ENCODE assay signal across 9 mouse cellular contexts in the genomic region with DNA sequence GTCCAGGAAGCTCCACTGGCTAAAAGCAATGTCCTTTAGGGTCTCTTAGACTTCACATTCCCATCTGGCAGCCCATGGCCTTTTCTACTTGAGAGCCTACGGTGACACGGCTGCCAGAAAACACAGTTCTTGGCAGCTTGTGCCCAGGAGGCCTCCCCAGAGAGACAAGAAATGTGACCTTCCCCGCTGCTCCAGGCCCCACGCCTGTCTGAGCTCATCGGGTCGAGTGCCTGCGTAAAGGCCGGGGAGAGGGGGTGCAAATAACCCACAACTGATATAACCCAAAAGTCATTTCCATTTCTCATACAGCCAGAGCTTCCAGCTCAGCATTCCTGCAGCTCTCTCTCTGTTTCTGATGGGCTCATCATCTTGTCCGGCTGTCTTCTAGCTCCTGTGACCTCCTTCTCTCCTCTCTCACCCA. TPM values are rescaled to one million over a fixed set of nuclear protein-coding genes. Genes with fewer than 3 reads are reported as not detected.
DNase-seq lines count a peak whose midpoint lies in the region; ATAC-seq and TF ChIP-seq lines count a peak whose summit lies in the region.
"Had no signal": no experiment of that assay in that cellular context is flagged by ENCODE, and none has a peak within 500 bp of the region (broad histone marks: within the 10 kb centered on the region; RNA-seq: fewer than 3 reads in every experiment).

No protein-coding gene starts in this region.

- H3K9me3 ChIP-seq in heart, embryonic 10.5 days: no peaks in the 10 kb centered on the region
- H3K9me3 ChIP-seq in liver, embryonic 16.5 days (replicated peaks; ENCODE audit: control insufficient read depth, low read length): no peaks in the 10 kb centered on the region

- H3K9ac ChIP-seq in liver, embryonic 16.5 days (ENCODE audit: low read depth, low read length): peak overlapping the region; percentile 46

- no peaks in the 10 kb centered on the region for H3K36me3 ChIP-seq in heart, embryonic 10.5 days
- no peaks in the 10 kb centered on the region for H3K36me3 ChIP-seq in liver, embryonic 16.5 days (ENCODE audit: control insufficient read depth, insufficient read depth)

- peaks cover 10% of the 10 kb centered on the region; the same call in 1 of the 2 replicates for H3K27me3 ChIP-seq in heart, embryonic 10.5 days (ENCODE audit: insufficient read depth, poor library complexity, severe bottlenecking)
- H3K27me3 ChIP-seq in liver, embryonic 16.5 days (ENCODE audit: control insufficient read depth, insufficient read depth, low read depth, low read length): no peaks in the 10 kb centered on the region

- no peak for TF ChIP-seq CTCF in left cerebral cortex, adult 2 months (IDR thresholded peaks at IDR 0.05)

- no peak overlapping the region for H3K4me2 ChIP-seq in liver, embryonic 16.5 days (ENCODE audit: low read depth, low read length)

- intact Hi-C loops in left cerebral cortex, adult 2 months (cut with DNase I): no loop called here

- DNase-seq in left cerebral cortex, adult 2 months (ENCODE audit: extremely low spot score in 1 of 2, low spot score in 2 of 2): no peak
- DNase-seq in left cerebral cortex, adult 18-20 months (ENCODE audit: low spot score in 2 of 2): no peak
- DNase-seq in adrenal gland, postnatal 14 days: peak; percentile 89
- no peak for DNase-seq in heart, embryonic 10.5 days (ENCODE audit: low spot score)
- DNase-seq in T-cell, adult 2 months (ENCODE audit: low spot score): no peak
- DNase-seq in frontal cortex, postnatal 14 days (ENCODE audit: low spot score in 2 of 2): no peak

- peaks cover 37% of the 10 kb centered on the region for H3K4me1 ChIP-seq in heart, embryonic 10.5 days
- H3K4me1 ChIP-seq in liver, embryonic 16.5 days (ENCODE audit: control insufficient read depth, low read depth, low read length): peaks cover 42% of the 10 kb centered on the region

- 59% methylated on average over 9 of the region's 9 CpGs for WGBS in heart, embryonic 10.5 days
- WGBS in liver, embryonic 16.5 days (ENCODE audit: insufficient replicate concordance): 68% methylated on average over 9 of the region's 9 CpGs

- no peak for ATAC-seq in liver, embryonic 16.5 days (ENCODE audit: low read depth)
- no peak for ATAC-seq in inflammation-experienced regulatory T-cells, adult 6 months

- H3K27ac ChIP-seq in left cerebral cortex, adult 2 months: peak overlapping the region; percentile 20
- peak overlapping the region; percentile 31; the same call in 1 of the 2 replicates for H3K27ac ChIP-seq in heart, embryonic 10.5 days
- peak overlapping the region; percentile 95 for H3K27ac ChIP-seq in liver, embryonic 16.5 days (ENCODE audit: low read length)

- no peak overlapping the region for H3K4me3 ChIP-seq in left cerebral cortex, adult 2 months
- H3K4me3 ChIP-seq in heart, embryonic 10.5 days: no peak overlapping the region
- H3K4me3 ChIP-seq in liver, embryonic 16.5 days (ENCODE audit: low read depth, low read length): no peak overlapping the region
- H3K4me3 ChIP-seq: erythroblast, embryonic 14.5 days had no signal

RNA-seq across cellular contexts. Expression of a gene that starts 13.8 kb away (rescaled TPM):
- total RNA-seq in left cerebral cortex, adult 2 months (2021): under 1 TPM; 0.38 to 0.47 TPM
- total RNA-seq in left cerebral cortex, adult 18-20 months (2021): under 1 TPM; 0.60 to 0.70 TPM
- 0.53 and 0.56 TPM in 2 replicates for total RNA-seq in adrenal gland, postnatal 14 days (2021)
- polyA plus RNA-seq in heart, embryonic 10.5 days (2016; fragmentation: Nextera tagmentation; extraction: Ambion mirVana): 0.05 and 0.10 TPM in 2 replicates
- polyA plus RNA-seq in liver, embryonic 16.5 days (2015; fragmentation: Nextera tagmentation; extraction: Ambion mirVana): 0.28 TPM in 1 of 2 replicates, not detected in the other
- polyA plus RNA-seq in inflammation-experienced regulatory T-cells, adult 6 months (2017; shearing (Covaris generic)): not detected
- polyA plus RNA-seq: erythroblast, embryonic 14.5 days had no signal

RNA-seq across cellular contexts. Expression of a gene that starts 20.1 kb away (rescaled TPM):
- 100 to 1,000 TPM; 215 to 245 TPM for total RNA-seq in left cerebral cortex, adult 2 months (2021)
- 100 to 1,000 TPM; 242 to 270 TPM for total RNA-seq in left cerebral cortex, adult 18-20 months (2021)
- 162 and 182 TPM in 2 replicates for total RNA-seq in adrenal gland, postnatal 14 days (2021)
- polyA plus RNA-seq in heart, embryonic 10.5 days (2016; fragmentation: Nextera tagmentation; extraction: Ambion mirVana): 393 and 440 TPM in 2 replicates
- 130 and 141 TPM in 2 replicates for polyA plus RNA-seq in liver, embryonic 16.5 days (2015; fragmentation: Nextera tagmentation; extraction: Ambion mirVana)
- polyA plus RNA-seq in inflammation-experienced regulatory T-cells, adult 6 months (2017; shearing (Covaris generic)): 100 to 1,000 TPM; 123 to 139 (median 128) TPM

RNA-seq across cellular contexts. Expression of a gene that starts 50.5 kb away (rescaled TPM):
- total RNA-seq in left cerebral cortex, adult 2 months (2021): 10 to 100 TPM; 45.3 to 45.7 TPM
- 10 to 100 TPM; 38.8 to 46.6 TPM for total RNA-seq in left cerebral cortex, adult 18-20 months (2021)
- 49.6 and 54.7 TPM in 2 replicates for total RNA-seq in adrenal gland, postnatal 14 days (2021)
- 11.1 and 14.4 TPM in 2 replicates for polyA plus RNA-seq in heart, embryonic 10.5 days (2016; fragmentation: Nextera tagmentation; extraction: Ambion mirVana)
- polyA plus RNA-seq in liver, embryonic 16.5 days (2015; fragmentation: Nextera tagmentation; extraction: Ambion mirVana): 2.2 and 2.7 TPM in 2 replicates
- polyA plus RNA-seq in inflammation-experienced regulatory T-cells, adult 6 months (2017; shearing (Covaris generic)): 10 to 100 TPM in 2 of 3 experiments, 1 to 10 TPM in 1; 9.2 to 13.0 (median 11.9) TPM

Comparison
In these comparisons a context has a peak if more than half of its experiments do, and no peak if none do; other contexts are left out.
1. H3K27ac ChIP-seq: peak in every context shown above with its lines; median percentile 95 in liver, embryonic 16.5 days; 31 in heart, embryonic 10.5 days; 20 in left cerebral cortex, adult 2 months.